Mouse (Mus musculus): ENCODE data around the gene Chid1. TPM values are rescaled to one million over a fixed set of nuclear protein-coding genes. Genes with fewer than 3 reads are reported as not detected.

Chid1 gene
- polyA plus RNA-seq, 1 experiment from 2014 or later = 24.3 TPM

GRCm38 (mm10) chr7:141470637-141470944 lies 69.1 kb downstream of the Chid1 start:
- 92% methylated on average over 10 of the region's 10 CpGs for WGBS
- H3K4me2 ChIP-seq = no peak overlapping the region

GRCm38 (mm10) chr7:141469901-141470636 lies 69.6 kb downstream of the Chid1 start:
- Histone ChIP-seq H3K27me3 (peaks cover 21% of the 10 kb centered on the region), H3K36me3 (ENCODE audit: poor library complexity, severe bottlenecking) (peaks cover 36% of the 10 kb centered on the region), H3K9ac (peak overlapping the region; percentile 34; the same call in 1 of the 2 replicates), H3K4me1 (peaks cover 51% of the 10 kb centered on the region), H3K4me2 (0 out of 2 replicates have a peak overlapping the region, but pooled peaks have one; percentile 18), H3K9me3 (replicated peaks) (no peaks in the 10 kb centered on the region), H3K27ac (no peak overlapping the region), H3K4me3 (peak overlapping the region; percentile 64; the same call in 1 of the 2 replicates)
- WGBS = 93% methylated on average over 18 of the region's 18 CpGs
- ATAC-seq = no peak

More at GRCm38 (mm10) chr7:141470637-141470944, 69.1 kb downstream of the Chid1 start:
- no peak overlapping the region for H3K9ac ChIP-seq
- H3K36me3 ChIP-seq (ENCODE audit: poor library complexity, severe bottlenecking) = peaks cover 36% of the 10 kb centered on the region
- H3K27ac ChIP-seq = no peak overlapping the region
- peaks cover 53% of the 10 kb centered on the region for H3K4me1 ChIP-seq
- ATAC-seq = no peak
- H3K4me3 ChIP-seq = no peak overlapping the region
- H3K27me3 ChIP-seq = peaks cover 18% of the 10 kb centered on the region
- no peaks in the 10 kb centered on the region for H3K9me3 ChIP-seq (replicated peaks)

- peak overlapping the region; percentile 76 for H3K9ac ChIP-seq
- H3K4me1 ChIP-seq = peaks cover 54% of the 10 kb centered on the region
- H3K4me2 ChIP-seq = peak overlapping the region; percentile 73
- WGBS = 79% methylated on average over 6 of the region's 6 CpGs
- peaks cover 36% of the 10 kb centered on the region for H3K36me3 ChIP-seq (ENCODE audit: poor library complexity, severe bottlenecking)
- no peak for ATAC-seq
- peak overlapping the region; percentile 85; the same call in 1 of the 2 replicates for H3K27ac ChIP-seq
- H3K4me3 ChIP-seq = peak overlapping the region; percentile 64
- no peaks in the 10 kb centered on the region for H3K9me3 ChIP-seq (replicated peaks)
- H3K27me3 ChIP-seq = peaks cover 28% of the 10 kb centered on the region
Observed at GRCm38 (mm10) chr7:141469352-141469751, 70.3 kb downstream of the Chid1 start.

GRCm38 (mm10) chr7:141468522-141469211 lies 71.0 kb downstream of the Chid1 start:
- ATAC-seq = peak; percentile 84
- H3K4me1 ChIP-seq = peaks cover 47% of the 10 kb centered on the region
- no peaks in the 10 kb centered on the region for H3K9me3 ChIP-seq (replicated peaks)
- peak overlapping the region; percentile 64 for H3K4me3 ChIP-seq
- H3K4me2 ChIP-seq = peak overlapping the region; percentile 73
- peaks cover 36% of the 10 kb centered on the region for H3K36me3 ChIP-seq (ENCODE audit: poor library complexity, severe bottlenecking)
- H3K9ac ChIP-seq = peak overlapping the region; percentile 76
- peak overlapping the region; percentile 85 for H3K27ac ChIP-seq
- H3K27me3 ChIP-seq = peaks cover 35% of the 10 kb centered on the region
- 19% methylated on average over 8 of the region's 8 CpGs for WGBS

GRCm38 (mm10) chr7:141468164-141468521 lies 71.5 kb downstream of the Chid1 start:
- peak overlapping the region; percentile 76 for H3K9ac ChIP-seq
- H3K9me3 ChIP-seq (replicated peaks) = no peaks in the 10 kb centered on the region
- ATAC-seq = no peak
- 24% methylated on average over 5 of the region's 5 CpGs for WGBS
- peak overlapping the region; percentile 73 for H3K4me2 ChIP-seq
- peak overlapping the region; percentile 85 for H3K27ac ChIP-seq
- peaks cover 36% of the 10 kb centered on the region for H3K36me3 ChIP-seq (ENCODE audit: poor library complexity, severe bottlenecking)
- H3K4me3 ChIP-seq = peak overlapping the region; percentile 64
- H3K27me3 ChIP-seq = peaks cover 40% of the 10 kb centered on the region
- H3K4me1 ChIP-seq = peaks cover 43% of the 10 kb centered on the region

- Histone ChIP-seq H3K27me3 (peaks cover 47% of the 10 kb centered on the region), H3K27ac (peak within 1 kb of the TSS; percentile 85), H3K36me3 (ENCODE audit: poor library complexity, severe bottlenecking) (peaks cover 31% of the 10 kb centered on the region), H3K9ac (peak within 1 kb of the TSS; percentile 76), H3K4me3 (peak within 1 kb of the TSS; percentile 64), H3K4me1 (peaks cover 43% of the 10 kb centered on the region), H3K9me3 (replicated peaks) (no peaks in the 10 kb centered on the region), H3K4me2 (peak within 1 kb of the TSS; percentile 73)
- peak; percentile 66 for ATAC-seq
- WGBS = under 1% methylated on average over 52 of the region's 52 CpGs
Observed at GRCm38 (mm10) chr7:141467230-141468030, 72.2 kb downstream of the Chid1 start, which contains the start of gene Cd151. Gene Cd151, plus strand, starts transcription at chr7:141467392.

- H3K4me2 ChIP-seq = peak overlapping the region; percentile 73
- peaks cover 25% of the 10 kb centered on the region for H3K36me3 ChIP-seq (ENCODE audit: poor library complexity, severe bottlenecking)
- peak overlapping the region; percentile 64 for H3K4me3 ChIP-seq
- H3K9ac ChIP-seq = peak overlapping the region; percentile 76; the same call in 1 of the 2 replicates
- WGBS = 62% methylated on average over 10 of the region's 10 CpGs
- peaks cover 51% of the 10 kb centered on the region for H3K4me1 ChIP-seq
- no peak overlapping the region for H3K27ac ChIP-seq
- ATAC-seq = no peak
- peaks cover 55% of the 10 kb centered on the region for H3K27me3 ChIP-seq
- no peaks in the 10 kb centered on the region for H3K9me3 ChIP-seq (replicated peaks)
Observed at GRCm38 (mm10) chr7:141466607-141467148, 73.0 kb downstream of the Chid1 start.

- no peak overlapping the region for H3K4me3 ChIP-seq
- H3K27ac ChIP-seq = peak overlapping the region; percentile 14; the same call in 1 of the 2 replicates
- peaks cover 55% of the 10 kb centered on the region for H3K4me1 ChIP-seq
- H3K4me2 ChIP-seq = no peak overlapping the region
- peaks cover 18% of the 10 kb centered on the region for H3K36me3 ChIP-seq (ENCODE audit: poor library complexity, severe bottlenecking)
- H3K9me3 ChIP-seq (replicated peaks) = no peaks in the 10 kb centered on the region
- H3K9ac ChIP-seq = no peak overlapping the region
- H3K27me3 ChIP-seq = peaks cover 61% of the 10 kb centered on the region
- no peak for ATAC-seq
- WGBS = 73% methylated on average over 7 of the region's 7 CpGs
Observed at GRCm38 (mm10) chr7:141466045-141466394, 73.6 kb downstream of the Chid1 start.

GRCm38 (mm10) chr7:141465388-141466044 lies 74.1 kb downstream of the Chid1 start:
- 45% methylated on average over 8 of the region's 10 CpGs for WGBS
- no peaks in the 10 kb centered on the region for H3K9me3 ChIP-seq (replicated peaks)
- H3K36me3 ChIP-seq (ENCODE audit: poor library complexity, severe bottlenecking) = peaks cover 13% of the 10 kb centered on the region
- H3K4me1 ChIP-seq = peaks cover 55% of the 10 kb centered on the region
- no peak overlapping the region for H3K9ac ChIP-seq
- H3K4me3 ChIP-seq = no peak overlapping the region
- no peak for ATAC-seq
- peak overlapping the region; percentile 33; the same call in 1 of the 2 replicates for H3K4me2 ChIP-seq
- 0 out of 2 replicates have a peak overlapping the region, but pooled peaks have one; percentile 14 for H3K27ac ChIP-seq
- peaks cover 66% of the 10 kb centered on the region for H3K27me3 ChIP-seq

- 3% methylated on average over 38 of the region's 38 CpGs for WGBS
- 0 out of 2 replicates have a peak overlapping the region, but pooled peaks have one; percentile 16 for H3K9ac ChIP-seq
- no peak for ATAC-seq
- H3K27me3 ChIP-seq = peaks cover 74% of the 10 kb centered on the region
- peak overlapping the region; percentile 9; the same call in 1 of the 2 replicates for H3K4me3 ChIP-seq
- no peaks in the 10 kb centered on the region for H3K9me3 ChIP-seq (replicated peaks)
- H3K4me2 ChIP-seq = peak overlapping the region; percentile 33
- peaks cover 12% of the 10 kb centered on the region for H3K36me3 ChIP-seq (ENCODE audit: poor library complexity, severe bottlenecking)
- H3K4me1 ChIP-seq = peaks cover 49% of the 10 kb centered on the region
- H3K27ac ChIP-seq = no peak overlapping the region
Observed at GRCm38 (mm10) chr7:141464603-141465201, 75.0 kb downstream of the Chid1 start.

All from forebrain, embryonic 13.5 days (tissue).